Mouse (Mus musculus): Measurements from ENCODE around the gene Fam69b.
A peak's percentile ranks its signal among the peaks of the same experiment; 100 is the strongest.

Gene Fam69b

DNA sequence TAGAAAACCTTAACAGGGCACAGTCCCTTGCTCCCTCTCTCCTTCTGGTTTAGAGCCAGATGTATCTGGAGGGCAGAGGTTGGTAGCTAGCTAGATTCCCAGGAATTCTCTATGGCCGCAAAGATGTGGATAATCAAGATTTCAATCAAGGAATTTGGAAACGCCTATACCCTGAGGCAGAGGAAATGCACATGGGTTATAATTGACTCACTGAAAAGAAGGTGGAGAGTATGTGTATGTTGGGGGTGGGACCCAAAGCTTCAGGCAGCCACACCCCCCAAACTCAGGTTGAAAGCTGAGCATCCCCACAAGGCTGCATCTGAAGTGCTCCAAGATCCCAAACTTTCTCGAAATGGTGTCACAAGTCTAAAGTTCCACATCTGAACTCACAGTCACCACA lies 29.8 kb upstream of the Fam69b start:
- DNase-seq (ENCODE audit: low read depth): peak; percentile 59

DNA sequence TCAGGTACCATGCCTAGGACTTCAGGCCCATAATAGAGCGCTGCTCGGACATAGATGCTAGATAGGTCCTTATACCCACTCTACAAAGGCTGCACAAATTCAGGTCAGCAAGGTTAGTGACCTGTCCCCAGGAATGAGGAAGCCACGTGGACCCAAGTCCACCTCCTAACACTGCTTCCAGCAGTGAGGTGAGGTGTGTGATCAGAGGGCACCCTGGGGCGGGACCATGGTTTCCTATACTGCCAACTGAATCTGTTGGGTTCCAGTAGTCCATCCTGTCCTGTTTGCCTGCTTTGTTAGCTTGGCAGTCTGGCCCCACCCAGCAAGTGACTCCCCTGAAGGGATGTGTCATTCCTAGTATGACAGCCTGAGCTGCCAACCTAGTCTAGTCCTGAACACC lies 28.3 kb upstream of the Fam69b start:
- no peak for DNase-seq (ENCODE audit: low read depth)

DNA sequence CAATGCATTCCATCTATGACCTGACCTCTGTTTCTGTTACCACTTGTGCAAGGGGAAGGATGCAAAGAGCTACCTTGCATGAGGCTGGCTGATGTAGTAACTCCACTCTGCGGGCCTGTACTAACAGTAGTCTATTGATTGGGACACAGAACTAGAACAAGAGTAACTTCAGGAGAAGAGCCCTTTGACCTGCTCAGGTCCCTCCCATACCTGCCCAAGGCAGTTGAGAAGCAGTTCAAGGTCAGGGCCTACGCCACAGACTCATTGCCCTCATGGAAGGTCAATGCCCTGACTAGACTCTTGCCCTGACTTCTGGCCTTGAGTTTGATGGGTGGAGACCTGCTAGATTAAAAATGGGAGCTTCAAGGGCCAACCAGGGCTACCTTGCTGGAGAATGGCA lies 27.6 kb upstream of the Fam69b start:
- no peak for DNase-seq (ENCODE audit: low read depth)

DNA sequence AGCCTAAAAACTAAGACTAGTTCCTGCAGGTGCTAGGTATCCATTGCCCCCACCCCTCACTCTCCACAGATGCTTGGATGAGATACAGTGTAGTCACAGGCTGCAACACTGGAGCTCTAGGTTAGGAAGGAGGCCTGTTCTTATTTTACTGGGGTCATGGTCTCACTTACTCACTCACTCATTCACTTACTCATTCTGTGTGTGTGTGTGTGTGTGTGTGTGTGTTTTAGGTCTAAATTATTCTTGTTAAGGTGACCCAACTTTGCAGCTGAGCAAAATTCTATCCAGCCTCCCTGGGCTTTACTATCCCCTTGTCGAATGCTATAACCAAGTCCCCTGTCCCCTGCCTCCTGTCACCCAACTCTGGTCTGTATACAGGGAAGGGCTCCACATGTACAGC lies 26.7 kb upstream of the Fam69b start:
- peak; percentile 36 for DNase-seq (ENCODE audit: low read depth)

DNA sequence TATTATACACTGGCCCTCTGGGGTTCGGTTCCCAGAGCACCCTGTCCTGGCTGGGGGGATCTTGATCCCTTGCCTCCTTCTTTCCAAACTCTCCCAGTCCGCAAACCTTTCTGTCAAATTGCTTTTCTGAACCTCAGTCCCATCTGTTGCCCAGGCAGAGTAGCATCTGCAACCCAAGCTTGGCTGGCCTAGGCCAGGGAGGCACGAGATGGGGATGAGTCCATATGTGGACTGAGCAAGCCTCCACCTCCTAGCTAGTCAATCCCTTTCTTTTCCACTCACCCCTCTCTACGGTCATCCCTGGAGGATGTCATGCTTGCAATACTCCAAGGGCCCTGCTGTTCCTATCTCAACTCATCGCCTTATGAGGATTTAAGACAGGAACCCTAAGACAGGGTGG lies 25.6 kb upstream of the Fam69b start:
- no peak for DNase-seq (ENCODE audit: low read depth)

DNA sequence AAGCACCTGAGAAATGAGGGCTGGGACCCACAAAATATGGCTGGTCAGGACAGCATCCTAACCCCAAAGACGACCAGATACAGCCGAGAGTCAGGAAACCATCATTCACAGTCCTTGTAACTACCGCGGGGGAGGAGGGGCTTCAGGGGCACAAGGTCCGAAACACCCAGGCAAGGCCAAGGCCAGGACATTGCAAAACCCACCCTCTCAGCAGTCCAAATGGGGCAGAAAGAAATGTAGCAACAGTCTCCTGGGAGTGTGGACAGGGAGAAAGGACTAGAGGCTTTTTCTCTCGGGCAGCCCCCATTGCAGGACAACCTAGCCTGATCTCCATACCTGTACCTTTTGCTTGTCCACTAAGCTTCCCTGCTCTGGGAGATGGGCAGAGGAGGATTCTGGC lies 25.1 kb upstream of the Fam69b start:
- no peak for DNase-seq (ENCODE audit: low read depth)

DNA sequence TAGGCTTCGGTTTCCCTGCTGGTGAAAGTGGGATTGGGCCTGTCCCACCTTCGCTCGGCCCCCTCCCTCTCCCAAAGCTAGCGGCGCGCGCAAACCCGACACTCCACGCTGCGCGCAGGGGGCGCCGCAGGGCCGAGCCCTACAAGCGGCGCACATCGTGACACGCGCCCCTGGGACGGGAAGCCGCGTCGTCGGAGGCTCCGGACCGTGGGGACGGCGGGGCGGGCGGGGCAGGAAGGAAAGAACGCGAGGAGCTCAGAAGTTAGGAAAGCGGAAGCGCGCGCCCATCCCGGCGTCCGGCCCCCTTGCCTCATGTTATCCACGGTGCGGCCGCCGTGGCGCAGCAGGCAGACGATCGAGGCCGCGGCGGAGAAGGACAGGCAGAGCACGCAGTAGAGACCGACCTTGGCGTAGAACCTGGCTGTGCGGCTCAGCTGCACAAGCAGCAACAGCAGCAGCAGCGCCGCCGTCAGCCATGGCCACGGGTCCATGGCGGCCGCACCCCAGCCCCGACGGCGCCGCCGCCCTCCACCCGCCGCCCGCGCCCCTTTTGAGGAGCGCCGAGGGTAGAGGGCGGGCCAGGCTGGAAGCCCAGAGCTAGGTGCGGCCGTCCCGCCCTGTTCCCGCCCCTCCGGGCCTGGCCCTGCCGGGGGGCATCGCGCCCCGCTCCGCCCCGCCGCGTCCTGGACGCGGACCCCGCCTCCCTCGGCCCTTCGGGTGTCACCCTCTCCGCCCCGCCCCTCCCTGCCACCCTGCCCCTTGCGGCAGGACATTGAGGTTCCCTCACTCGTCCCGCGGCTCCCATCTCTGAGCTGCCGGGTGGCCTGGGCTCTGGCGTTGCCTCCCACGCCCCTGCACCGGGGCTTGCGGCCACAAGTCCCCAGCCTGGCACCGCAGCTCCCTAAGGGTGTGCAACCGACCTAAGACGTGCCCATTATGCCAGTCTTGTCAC lies 24.3 kb upstream of the Fam69b start, which contains the start of gene Agpat2:
TSS of gene Agpat2 (minus strand) at position 698 of the 952 bp plus-strand sequence.
- peak; percentile 61 for DNase-seq (ENCODE audit: low read depth)

DNA sequence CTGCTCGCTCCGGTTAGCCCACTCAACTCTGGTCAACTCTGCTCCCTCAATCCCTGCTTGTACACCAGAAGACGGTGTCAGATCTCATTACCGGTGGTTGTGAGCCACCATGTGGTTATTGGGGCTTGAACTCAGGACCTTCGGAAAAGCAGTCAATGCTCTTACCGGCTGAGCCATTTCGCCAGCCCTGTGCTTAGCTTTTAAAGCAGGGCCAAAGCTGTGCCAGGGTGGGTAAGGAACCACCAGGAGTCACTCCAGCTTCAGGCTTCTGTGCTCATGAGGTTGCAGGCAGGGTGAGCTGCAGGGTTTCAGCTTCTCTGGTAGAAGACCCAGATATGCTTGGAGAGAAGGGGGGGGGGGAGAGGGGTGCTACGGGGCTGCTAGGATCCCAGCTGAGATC lies 22.9 kb upstream of the Fam69b start:
- no peak for DNase-seq (ENCODE audit: low read depth)

DNA sequence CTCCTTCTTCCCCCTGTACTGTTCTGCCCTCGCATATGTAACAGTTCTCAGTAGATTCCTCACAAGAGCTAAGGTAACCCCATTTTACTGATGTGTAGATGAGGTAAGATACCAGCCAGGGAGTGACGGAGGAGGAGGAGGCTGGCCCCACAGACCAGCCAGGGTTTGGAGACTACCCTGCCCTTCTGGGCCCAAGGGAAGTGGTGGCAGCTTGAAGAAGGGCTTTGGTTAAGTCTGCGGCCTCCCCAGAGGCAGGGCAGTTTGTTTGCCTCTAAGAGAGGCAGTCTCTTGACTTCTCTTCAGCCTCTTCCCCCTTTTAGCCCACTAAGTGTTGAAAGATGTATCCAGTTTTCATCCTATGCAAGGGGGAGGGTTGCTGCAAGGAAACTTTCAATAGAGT lies 21.7 kb upstream of the Fam69b start:
- DNase-seq (ENCODE audit: low read depth): no peak

DNA sequence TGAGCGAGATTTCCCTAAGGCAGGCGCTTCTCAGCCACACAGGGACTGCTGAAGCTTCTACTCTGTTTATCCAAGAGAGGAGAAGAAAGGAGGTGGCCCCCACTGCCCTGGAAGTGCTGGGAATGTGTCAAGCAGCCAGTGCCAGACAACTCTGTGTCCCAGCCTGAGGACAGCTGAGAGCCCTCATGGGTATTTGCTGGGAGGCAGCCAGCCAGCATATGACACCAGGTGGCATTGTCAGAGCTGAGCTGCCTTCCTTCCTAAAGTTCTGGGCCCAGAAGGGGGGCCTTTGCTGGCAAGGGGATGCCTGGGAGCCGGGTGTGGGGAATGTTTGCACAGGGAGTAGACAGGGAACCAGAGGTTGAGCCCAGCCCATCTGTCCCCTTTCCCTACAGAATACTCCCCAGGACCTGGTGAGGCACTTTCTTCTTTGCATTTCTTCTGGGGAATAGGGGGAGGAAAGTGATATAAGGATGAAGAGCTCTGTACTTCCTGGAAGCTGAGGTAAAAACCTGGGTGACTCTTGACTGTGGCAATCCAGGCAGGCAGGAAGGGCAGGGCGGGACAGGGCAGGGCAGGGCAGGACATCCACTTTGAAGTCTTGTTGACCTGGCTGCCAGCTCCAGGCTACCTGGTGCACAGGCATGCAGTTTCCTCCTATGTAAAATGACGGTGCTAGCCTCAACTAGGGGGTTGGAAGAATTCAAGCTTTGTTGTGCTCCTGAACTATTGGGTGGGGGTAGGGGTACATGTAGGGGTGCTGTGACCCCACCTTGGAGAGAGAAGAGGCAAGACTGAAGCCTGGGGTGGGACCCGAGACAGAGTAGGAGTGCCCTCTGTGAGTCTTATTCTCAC lies 21.0 kb upstream of the Fam69b start:
- no peak for DNase-seq (ENCODE audit: low read depth)

DNA sequence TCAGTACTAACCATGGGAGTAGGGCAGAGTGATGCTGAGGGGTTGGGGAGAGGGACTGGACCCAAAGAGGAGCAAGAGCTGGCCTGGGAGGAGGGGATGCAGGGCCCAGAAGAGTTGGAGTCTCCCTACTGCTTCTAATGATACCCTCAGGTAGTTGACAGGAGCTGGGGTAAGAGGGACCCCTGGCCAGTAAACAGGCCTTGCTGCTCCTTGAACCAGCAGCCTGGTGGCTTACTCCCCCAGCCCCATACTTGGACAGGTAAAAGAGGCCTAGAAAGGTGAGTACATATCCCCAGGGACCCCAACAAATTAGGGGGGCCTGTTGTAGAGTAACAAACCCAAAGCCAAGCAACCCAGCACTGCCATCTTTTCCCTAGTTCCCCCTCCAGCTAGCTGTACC lies 19.5 kb upstream of the Fam69b start:
- no peak for DNase-seq (ENCODE audit: low read depth)

DNA sequence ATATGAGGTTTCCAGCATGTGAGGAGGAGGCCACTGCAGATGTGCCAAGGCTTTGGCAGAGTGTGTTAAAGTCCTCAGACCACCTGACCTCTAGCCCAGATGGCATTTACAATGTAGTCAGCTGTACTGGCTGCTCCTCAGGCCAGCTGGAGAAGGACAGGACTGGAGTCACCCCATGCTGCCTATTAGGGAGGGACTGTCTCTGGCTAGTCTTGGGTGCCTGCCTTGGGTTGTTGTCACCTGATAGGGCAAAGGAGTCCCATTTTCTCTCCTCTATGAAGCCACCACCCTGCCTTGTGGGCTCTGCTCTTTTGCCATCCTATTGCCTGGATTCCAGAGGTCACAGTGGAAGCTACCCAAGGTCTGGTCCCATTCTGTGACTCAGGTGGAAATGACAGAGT lies 19.0 kb upstream of the Fam69b start:
- no peak for DNase-seq (ENCODE audit: low read depth)

DNA sequence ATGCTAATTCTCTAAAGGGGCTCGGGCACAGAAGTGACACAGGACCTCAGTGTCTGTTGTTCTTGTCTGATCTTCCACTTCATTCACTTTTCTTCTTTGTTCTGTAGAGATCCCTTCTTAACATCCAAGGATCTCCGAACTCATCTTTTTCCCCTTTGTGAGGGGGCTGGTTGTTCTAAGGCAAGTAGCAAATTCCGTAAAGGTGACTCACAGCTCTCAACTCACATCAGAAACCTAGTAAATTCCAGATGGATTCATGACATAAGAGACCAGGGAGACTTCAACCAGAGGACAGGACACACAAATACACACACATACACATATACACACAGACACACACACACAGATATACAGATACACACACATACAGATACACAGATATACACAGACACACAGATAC lies 17.7 kb upstream of the Fam69b start:
- peak; percentile 53 for DNase-seq (ENCODE audit: low read depth)

DNA sequence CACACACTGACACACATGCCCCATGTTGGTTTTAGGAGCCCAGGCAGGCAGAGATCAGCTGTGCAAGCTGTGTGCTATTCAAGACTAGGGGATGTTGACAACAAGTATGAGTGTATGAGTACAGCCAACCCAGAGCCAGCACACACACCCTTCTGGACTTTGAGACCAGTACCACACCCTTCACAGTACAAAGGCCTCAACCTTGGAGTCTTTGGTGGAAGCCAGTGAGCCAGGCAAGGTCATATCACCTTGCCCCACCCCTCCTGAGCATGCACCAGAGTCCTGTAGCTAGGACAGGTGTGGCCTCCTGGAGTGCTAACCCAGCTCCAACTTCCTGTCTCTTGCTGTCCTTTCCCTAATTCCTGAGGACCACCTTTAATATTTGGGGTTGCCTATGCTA lies 17.2 kb upstream of the Fam69b start:
- DNase-seq (ENCODE audit: low read depth): no peak

DNA sequence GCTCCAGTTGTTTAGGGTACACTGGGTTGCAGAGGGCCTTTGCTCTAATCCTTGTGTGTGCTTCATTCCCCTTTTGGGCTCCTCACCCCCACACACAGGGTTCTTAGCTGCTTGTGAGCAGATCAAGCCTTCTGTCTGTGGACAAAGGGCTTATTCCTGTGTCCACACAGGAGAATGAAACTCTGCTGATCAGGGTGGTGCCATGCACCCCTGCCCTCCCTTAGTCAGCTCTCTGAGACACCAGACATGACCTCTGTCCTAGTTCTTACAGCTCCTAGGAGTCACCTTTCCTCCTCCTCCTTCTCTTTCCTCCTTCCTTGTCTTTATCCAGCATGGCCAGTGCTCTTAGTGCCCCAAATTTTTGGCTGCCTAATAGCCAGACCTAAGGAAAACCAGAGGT lies 16.4 kb upstream of the Fam69b start:
- no peak for DNase-seq (ENCODE audit: low read depth)

DNA sequence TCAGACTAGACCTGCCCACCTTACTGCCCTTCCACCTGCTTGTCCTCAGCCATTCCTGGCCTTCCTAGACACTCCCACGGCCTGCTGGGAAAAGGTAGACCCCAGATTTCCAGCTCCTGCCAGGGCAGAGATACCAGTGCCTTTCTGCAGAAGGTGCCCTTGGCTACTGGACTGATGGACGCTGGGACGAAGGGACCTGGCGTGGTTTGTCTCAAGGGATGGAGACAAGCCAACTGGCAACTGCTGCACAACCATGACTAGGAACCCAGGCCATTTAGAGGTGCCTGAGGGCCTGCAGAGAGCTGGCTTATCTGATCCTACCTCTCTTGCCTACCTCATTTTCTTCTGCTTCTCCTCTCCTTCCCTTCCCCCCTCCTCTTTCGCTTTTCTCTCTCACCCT lies 13.4 kb upstream of the Fam69b start:
- DNase-seq (ENCODE audit: low read depth): no peak

DNA sequence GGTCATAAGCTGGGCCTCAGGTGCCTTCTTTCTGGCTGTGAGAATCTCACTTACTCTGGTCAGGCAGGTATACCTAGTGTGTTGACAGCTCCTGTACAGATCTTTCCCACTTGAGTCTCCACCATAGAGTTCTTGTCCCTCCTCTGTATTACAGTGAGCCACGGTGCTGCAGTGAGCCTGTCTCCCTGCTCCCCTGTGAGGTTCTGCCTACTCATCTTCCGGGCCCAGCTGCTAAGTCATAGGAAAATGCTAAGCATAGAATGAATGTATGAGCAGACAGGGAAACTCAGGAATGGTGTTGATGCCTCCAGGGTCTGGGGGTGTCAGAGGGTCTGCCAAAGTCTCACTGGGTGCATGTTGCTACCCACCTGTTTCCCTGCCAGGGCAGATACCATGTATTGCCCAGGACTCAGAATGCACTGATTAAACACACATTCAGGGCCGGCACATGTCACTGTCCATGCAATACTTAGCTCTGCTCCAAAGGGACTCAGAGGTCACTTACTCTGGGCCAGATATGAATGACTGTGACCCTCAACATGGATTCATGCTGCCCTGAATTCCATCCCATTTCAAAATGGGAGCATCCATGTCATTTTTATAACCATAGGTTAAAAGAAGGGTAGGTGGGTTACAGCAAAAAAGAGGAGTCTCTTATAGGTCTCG lies 12.7 kb upstream of the Fam69b start:
- no peak for DNase-seq (ENCODE audit: low read depth)

DNA sequence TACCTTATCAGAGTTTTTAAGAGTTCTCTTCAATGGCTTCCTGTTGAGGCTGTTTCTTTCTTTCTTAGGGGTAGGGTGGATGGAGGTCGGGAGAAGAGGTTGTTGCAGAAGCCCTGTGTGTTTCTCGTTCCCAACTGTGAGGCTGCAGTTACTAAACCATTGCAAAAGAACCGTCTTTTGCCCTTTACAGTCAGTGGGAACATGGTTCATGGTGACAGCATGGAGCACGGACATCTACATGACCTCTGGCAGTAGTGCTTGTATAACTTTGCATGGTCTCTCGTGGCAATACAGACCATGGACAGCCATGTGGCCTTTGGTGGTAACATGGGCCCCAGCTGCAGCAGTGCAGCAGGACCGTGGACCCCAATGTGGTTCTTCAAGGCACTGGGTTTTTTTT lies 10.9 kb upstream of the Fam69b start:
- no peak for DNase-seq (ENCODE audit: low read depth)

DNA sequence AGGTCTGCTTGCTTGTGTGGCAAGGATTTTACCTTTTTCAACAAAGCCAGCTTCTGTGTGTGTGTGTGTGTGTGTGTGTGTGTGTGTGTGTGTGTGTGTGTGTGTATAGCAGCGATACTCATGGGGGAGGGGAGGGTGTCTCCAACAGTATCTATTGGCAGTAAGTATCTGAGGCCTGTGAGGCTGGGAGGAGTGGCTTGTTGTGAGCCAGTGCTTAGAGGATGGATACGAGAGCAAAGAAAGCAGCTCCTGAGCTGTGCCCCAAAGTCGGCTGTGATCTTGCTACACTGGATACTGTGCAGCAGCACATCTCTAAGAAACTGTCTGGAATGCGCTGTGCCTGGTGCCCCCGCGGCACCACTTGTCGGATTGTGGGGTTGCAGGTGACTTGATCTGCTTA lies 10.3 kb upstream of the Fam69b start:
- no peak for DNase-seq (ENCODE audit: low read depth)

DNA sequence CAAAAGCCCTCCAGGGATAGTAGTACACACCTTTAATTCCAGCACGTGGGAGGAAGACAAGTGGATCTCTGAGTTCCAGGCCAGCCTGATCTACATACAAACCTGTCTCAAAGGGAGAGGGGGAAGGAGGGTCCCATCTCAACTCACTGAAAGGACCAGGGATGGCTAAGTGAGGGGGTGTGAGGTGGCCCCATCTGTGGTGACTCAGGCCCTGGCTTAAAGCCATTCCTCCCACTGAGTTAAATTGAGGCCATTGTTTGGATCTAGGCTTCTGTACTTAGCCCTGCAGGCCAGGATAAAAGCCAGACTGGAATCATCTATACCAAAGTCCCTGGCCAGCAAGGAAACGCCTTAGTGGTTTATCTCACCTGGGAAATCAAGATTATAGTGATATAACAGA lies 7.0 kb upstream of the Fam69b start:
- peak; percentile 49 for DNase-seq (ENCODE audit: low read depth)

DNA sequence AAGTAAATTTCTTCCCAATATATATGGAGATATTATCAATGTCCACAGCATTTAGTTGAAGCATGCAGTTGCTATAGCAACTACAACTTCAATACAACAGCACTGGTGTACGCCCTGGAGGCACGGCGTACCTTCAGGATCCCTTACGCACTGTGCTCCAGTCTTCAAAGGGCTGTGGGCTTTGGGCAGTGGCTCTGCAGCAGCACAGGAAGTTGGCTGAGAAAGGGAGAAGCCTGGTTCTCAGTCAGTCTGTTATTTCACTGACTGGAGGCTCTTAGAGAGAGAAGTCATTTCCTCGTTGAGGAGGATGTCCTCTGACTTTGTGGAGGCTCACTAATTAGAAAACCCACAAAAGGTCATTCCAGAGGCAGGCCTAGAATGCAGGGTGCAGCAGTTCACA lies 5.3 kb upstream of the Fam69b start:
- no peak for DNase-seq (ENCODE audit: low read depth)

DNA sequence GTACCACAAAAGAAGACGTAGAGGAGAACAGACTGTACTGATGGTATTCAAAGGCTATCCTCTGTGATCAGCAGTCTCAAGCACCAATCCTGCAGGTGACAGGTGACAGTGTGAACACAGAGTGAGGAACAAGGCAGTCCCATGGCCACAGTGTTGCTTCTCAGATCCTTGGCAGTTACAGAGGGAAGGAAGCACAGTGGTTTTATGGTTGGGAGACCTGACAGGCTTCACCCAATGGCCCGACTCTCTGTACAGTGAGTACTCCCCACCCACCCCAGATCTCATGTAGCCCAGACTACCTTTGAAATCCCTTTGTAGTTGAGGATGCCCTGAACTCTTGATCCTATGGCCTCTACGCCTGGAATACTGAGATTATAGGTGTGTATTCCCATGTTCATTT lies 2.8 kb upstream of the Fam69b start:
- no peak for DNase-seq (ENCODE audit: low read depth)

DNA sequence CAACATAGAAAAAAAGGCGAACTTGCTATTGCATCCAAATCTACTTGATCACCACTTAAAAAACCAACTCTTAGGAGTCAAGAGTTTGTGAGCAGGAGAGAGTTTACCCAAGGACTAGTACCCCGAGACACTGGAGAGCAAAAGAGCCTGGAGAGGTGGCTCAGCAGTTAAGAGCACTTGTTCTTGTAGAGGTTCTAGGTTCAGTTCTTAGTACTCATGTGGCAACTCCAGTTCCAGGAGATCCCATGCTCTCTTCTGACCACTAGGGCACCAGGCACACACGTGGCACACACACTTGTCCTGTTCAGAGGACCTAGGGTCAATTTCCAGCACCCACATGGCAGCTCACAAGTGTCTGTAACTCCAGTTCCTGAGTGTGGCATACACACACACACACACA lies 2.2 kb upstream of the Fam69b start:
- no peak for DNase-seq (ENCODE audit: low read depth)

Data from NIH3T3 (cell line).